Mouse (Mus musculus) embryonic facial prominence, embryonic 14.5 days (tissue): ENCODE measurements at regions not wholly inside any gene's neighbourhood (a gene's known extent, or its start where the extent isn't known, plus 50 kb on each side); places are given as distances from the start of the nearest gene placed in this dataset.
"Not testable (repeated sequence)": the region's sequence is repeated elsewhere in the genome, so short reads cannot be mapped to it uniquely, and the experiment has no call there.

Experiments used
- ATAC-seq: fragments of 200-750 bp; cut with Nextera tagmentation; 2 replicates; pipeline ENCODE4 v1.8.0; 2017; ENCODE audit warnings: low read depth, moderate number of reproducible peaks, moderate TSS enrichment
- DNase-seq: peaks from one replicate; pipeline ENCODE4 v3.0.0-alpha.2; 2015; ENCODE audit warnings: low spot score
- H3K27ac ChIP-seq: fragments of 300-500 bp; sonication (generic); replicated peaks from 2 replicates; pipeline ENCODE4 v1.5.1; 2014; ENCODE audit warnings: low read depth, mild to moderate bottlenecking, low read length, moderate library complexity
- H3K27me3 ChIP-seq: fragments of 300-500 bp; sonication (generic); replicated peaks from 2 replicates; pipeline ENCODE4 v1.6.1; 2014; ENCODE audit warnings: low read length; ENCODE audit not compliant: control insufficient read depth, insufficient read depth
- H3K36me3 ChIP-seq: fragments of 300-500 bp; sonication (generic); 2 replicates; pipeline ENCODE4 v1.6.1; 2014; ENCODE audit warnings: low read length, mixed read lengths; ENCODE audit not compliant: control insufficient read depth, insufficient read depth
- H3K4me1 ChIP-seq: fragments of 300-500 bp; sonication (generic); 2 replicates; pipeline ENCODE4 v1.6.1; 2014; ENCODE audit warnings: antibody characterized with exemption, low read length; ENCODE audit not compliant: control insufficient read depth, insufficient read depth
- H3K4me2 ChIP-seq: fragments of 300-500 bp; sonication (generic); 2 replicates; pipeline ENCODE4 v1.6.1; 2014; ENCODE audit warnings: low read depth, mild to moderate bottlenecking, low read length, moderate library complexity, mixed read lengths
- H3K4me3 ChIP-seq: fragments of 300-500 bp; sonication (generic); 2 replicates; pipeline ENCODE4 v1.5.1; 2014; ENCODE audit warnings: low read depth, mild to moderate bottlenecking, low read length
- H3K9ac ChIP-seq: fragments of 300-500 bp; sonication (generic); 2 replicates; pipeline ENCODE4 v1.6.1; 2014; ENCODE audit warnings: low read depth, mild to moderate bottlenecking, low read length, moderate library complexity, mixed read lengths
- H3K9me3 ChIP-seq: fragments of 300-500 bp; sonication (generic); 2 replicates; pipeline ENCODE4 v1.6.1; 2016; ENCODE audit warnings: low read length; ENCODE audit not compliant: control insufficient read depth
- WGBS: fragments of 180-500 bp; shearing (Covaris S2); extraction: QIAGEN DNeasy Blood & Tissue Kit; methylation state at CpG from one replicate; pipeline ENCODE4 v1.1.7; 2014; 5-methylcytosine and 5-hydroxymethylcytosine counted together

- no peak for DNase-seq
- no peaks in the 10 kb centered on the region for H3K4me1 ChIP-seq
- no peak overlapping the region for H3K4me2 ChIP-seq
- H3K9me3 ChIP-seq, result no peaks in the 10 kb centered on the region
- no peak for ATAC-seq
- no peak overlapping the region for H3K9ac ChIP-seq
- WGBS, result 81% methylated on average over 8 of the region's 8 CpGs
- no peak overlapping the region for H3K27ac ChIP-seq
- no peaks in the 10 kb centered on the region for H3K27me3 ChIP-seq
- H3K36me3 ChIP-seq, result no peaks in the 10 kb centered on the region
- no peak overlapping the region for H3K4me3 ChIP-seq
These were observed 700.5 kb upstream of the Intu start for GRCm38 (mm10) chr3:39830488-39831056.

- peak; percentile 41; the same call in 1 of the 2 replicates for ATAC-seq
- no peak overlapping the region for H3K4me2 ChIP-seq
- H3K4me3 ChIP-seq, result no peak overlapping the region
- H3K27me3 ChIP-seq, result no peaks in the 10 kb centered on the region
- no peak overlapping the region for H3K9ac ChIP-seq
- H3K4me1 ChIP-seq, result no peaks in the 10 kb centered on the region
- no peak overlapping the region for H3K27ac ChIP-seq
- H3K9me3 ChIP-seq, result no peaks in the 10 kb centered on the region
- 54% methylated on average over 6 of the region's 6 CpGs for WGBS
- H3K36me3 ChIP-seq, result no peaks in the 10 kb centered on the region
- DNase-seq, result peak; percentile 82
These were observed 692.5 kb upstream of the Intu start for GRCm38 (mm10) chr3:39838377-39839145.

GRCm38 (mm10) chr3:39840946-39841345 lies 690.1 kb upstream of the Intu start:
- Histone ChIP-seq H3K9me3 (no peaks in the 10 kb centered on the region), H3K4me3 (no peak overlapping the region), H3K4me2 (no peak overlapping the region), H3K27me3 (no peaks in the 10 kb centered on the region), H3K27ac (no peak overlapping the region), H3K4me1 (no peaks in the 10 kb centered on the region), H3K9ac (no peak overlapping the region), H3K36me3 (no peaks in the 10 kb centered on the region)
- DNase-seq, result no peak
- 77% methylated on average over 5 of the region's 5 CpGs for WGBS
- ATAC-seq, result no peak

- no peak overlapping the region for H3K4me3 ChIP-seq
- 75% methylated on average over 2 of the region's 2 CpGs for WGBS
- no peaks in the 10 kb centered on the region for H3K9me3 ChIP-seq
- H3K27me3 ChIP-seq, result no peaks in the 10 kb centered on the region
- no peak overlapping the region for H3K4me2 ChIP-seq
- DNase-seq (no peak), ATAC-seq (no peak)
- H3K36me3 ChIP-seq, result no peaks in the 10 kb centered on the region
- H3K27ac ChIP-seq, result no peak overlapping the region
- H3K4me1 ChIP-seq, result no peaks in the 10 kb centered on the region
- no peak overlapping the region for H3K9ac ChIP-seq
These were observed 686.0 kb upstream of the Intu start for GRCm38 (mm10) chr3:39845123-39845522.

- no peak overlapping the region for H3K9ac ChIP-seq
- 63% methylated on average over 6 of the region's 6 CpGs for WGBS
These were observed 682.3 kb upstream of the Intu start for GRCm38 (mm10) chr3:39848829-39849228.

GRCm38 (mm10) chr3:39857214-39857839 lies 673.8 kb upstream of the Intu start:
- Histone ChIP-seq H3K27me3 (no peaks in the 10 kb centered on the region), H3K36me3 (no peaks in the 10 kb centered on the region), H3K27ac (no peak overlapping the region), H3K4me2 (no peak overlapping the region), H3K4me3 (no peak overlapping the region), H3K4me1 (no peaks in the 10 kb centered on the region), H3K9ac (no peak overlapping the region), H3K9me3 (no peaks in the 10 kb centered on the region)
- DNase-seq (no peak), ATAC-seq (no peak)
- 76% methylated on average over 8 of the region's 9 CpGs for WGBS

More at GRCm38 (mm10) chr3:39848829-39849228, 682.3 kb upstream of the Intu start:
- Histone ChIP-seq H3K4me1 (no peaks in the 10 kb centered on the region), H3K4me3 (no peak overlapping the region), H3K36me3 (no peaks in the 10 kb centered on the region), H3K27me3 (no peaks in the 10 kb centered on the region), H3K9me3 (no peaks in the 10 kb centered on the region), H3K4me2 (no peak overlapping the region), H3K27ac (no peak overlapping the region)
- no peak for ATAC-seq
- peak; percentile 30 for DNase-seq

- H3K9ac ChIP-seq, H3K4me2 ChIP-seq, H3K27ac ChIP-seq, H3K4me1 ChIP-seq, H3K27me3 ChIP-seq, H3K9me3 ChIP-seq, H3K36me3 ChIP-seq, DNase-seq, H3K4me3 ChIP-seq, ATAC-seq: not testable (repeated sequence)
- 55% methylated on average over 1 of the region's 1 CpGs for WGBS
These were observed 655.0 kb upstream of the Intu start for GRCm38 (mm10) chr3:39876046-39876445.

- no peaks in the 10 kb centered on the region for H3K9me3 ChIP-seq
- H3K4me3 ChIP-seq, result no peak overlapping the region
- H3K27ac ChIP-seq, result no peak overlapping the region
- ATAC-seq, result no peak
- H3K36me3 ChIP-seq, result no peaks in the 10 kb centered on the region
- H3K4me2 ChIP-seq, result no peak overlapping the region
- no peak overlapping the region for H3K9ac ChIP-seq
- no peaks in the 10 kb centered on the region for H3K27me3 ChIP-seq
- WGBS, result 59% methylated on average over 4 of the region's 4 CpGs
- H3K4me1 ChIP-seq, result 0 out of 2 replicates have a peak, but pooled peaks cover 3% of the 10 kb centered on the region
- peak; percentile 22 for DNase-seq
These were observed 646.7 kb upstream of the Intu start for GRCm38 (mm10) chr3:39884370-39884769.
